Mouse (Mus musculus) olfactory bulb, adult 2 months (tissue): ENCODE measurements at regions not wholly inside any gene's neighbourhood (a gene's known extent, or its start where the extent isn't known, plus 50 kb on each side); places are given as distances from the start of the nearest gene placed in this dataset.

Experiments used
- CTCF ChIP-seq: fragments of 200-500 bp; IDR thresholded peaks from 2 replicates; pipeline ENCODE4 v1.5.1; 2012; ENCODE audit warnings: low read depth, mild to moderate bottlenecking, low read length, moderate library complexity; ENCODE audit not compliant: insufficient read depth
- POLR2A ChIP-seq: fragments of 200-500 bp; IDR thresholded peaks from 2 replicates; pipeline ENCODE4 v1.6.1; 2012; ENCODE audit warnings: mild to moderate bottlenecking, low read depth, low read length, moderate library complexity; ENCODE audit not compliant: insufficient read depth

GRCm38 (mm10) chr15:85674191-85674984 lies 60.4 kb upstream of the Ppara start:
- TF ChIP-seq CTCF: no peak
- no peak for TF ChIP-seq POLR2A
